8 mouse cellular contexts compared by ENCODE assay signal in the genomic region with DNA sequence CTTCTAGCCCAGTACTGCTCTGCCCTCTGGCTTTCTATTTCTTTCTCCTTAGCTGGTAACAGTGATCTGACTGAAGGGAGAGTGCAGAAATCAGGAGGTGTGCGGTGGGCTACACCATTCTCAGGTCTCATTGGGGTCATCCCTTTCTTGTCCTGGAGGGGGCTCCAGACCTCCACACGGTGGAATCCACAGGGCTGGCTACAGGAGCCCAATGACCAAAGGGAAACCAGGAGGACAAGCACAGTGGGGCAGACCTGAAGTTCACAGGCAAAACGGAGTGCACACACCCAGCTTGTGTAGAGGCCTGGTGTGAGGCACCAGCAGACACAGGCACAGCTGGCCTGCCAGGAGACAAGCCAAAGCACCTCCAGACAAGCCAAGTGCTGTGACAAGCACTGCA. TPM values are rescaled to one million over a fixed set of nuclear protein-coding genes. Genes with fewer than 3 reads are reported as not detected.
DNase-seq lines count a peak whose midpoint lies in the region; ATAC-seq and TF ChIP-seq lines count a peak whose summit lies in the region.

No protein-coding gene starts in this region.

- H3K4me2 ChIP-seq in hindbrain, postnatal 0 days (ENCODE audit: low read depth, low read length) = no peak overlapping the region
- H3K4me2 ChIP-seq in liver, embryonic 12.5 days = no peak overlapping the region
- no peak overlapping the region for H3K4me2 ChIP-seq in neural tube, embryonic 13.5 days

- H3K27ac ChIP-seq in hindbrain, postnatal 0 days = no peak overlapping the region
- H3K27ac ChIP-seq in liver, embryonic 12.5 days = 0 out of 2 replicates have a peak overlapping the region, but pooled peaks have one; percentile 10
- no peak overlapping the region for H3K27ac ChIP-seq in neural tube, embryonic 13.5 days (replicated peaks)

- H3K4me3 ChIP-seq in hindbrain, postnatal 0 days (ENCODE audit: low read length) = no peak overlapping the region
- no peak overlapping the region for H3K4me3 ChIP-seq in liver, embryonic 12.5 days
- H3K4me3 ChIP-seq in neural tube, embryonic 13.5 days = no peak overlapping the region

- H3K9me3 ChIP-seq in hindbrain, postnatal 0 days (ENCODE audit: low read length) = no peaks in the 10 kb centered on the region
- H3K9me3 ChIP-seq in liver, embryonic 12.5 days (replicated peaks) = no peaks in the 10 kb centered on the region
- no peaks in the 10 kb centered on the region for H3K9me3 ChIP-seq in neural tube, embryonic 13.5 days

- no peak overlapping the region for H3K9ac ChIP-seq in hindbrain, postnatal 0 days (replicated peaks; ENCODE audit: low read length)
- H3K9ac ChIP-seq in liver, embryonic 12.5 days = no peak overlapping the region
- no peak overlapping the region for H3K9ac ChIP-seq in neural tube, embryonic 13.5 days

- peak; percentile 85 for ATAC-seq in hindbrain, postnatal 0 days
- ATAC-seq in liver, embryonic 12.5 days = no peak
- ATAC-seq in neural tube, embryonic 13.5 days (ENCODE audit: low read depth) = peak; percentile 72
- no peak for ATAC-seq in monocyte, adult 5-6 weeks (replicated peaks; ENCODE audit: insufficient number of reproducible peaks, low FRiP score, low TSS enrichment, poor library complexity, severe bottlenecking)

- peak; percentile 91 for TF ChIP-seq CTCF in hindbrain, postnatal 0 days (IDR thresholded peaks at IDR 0.05; ENCODE audit: low read depth)

- H3K4me1 ChIP-seq in hindbrain, postnatal 0 days (ENCODE audit: insufficient read depth, low read length) = no peaks in the 10 kb centered on the region
- H3K4me1 ChIP-seq in liver, embryonic 12.5 days = peaks cover 8% of the 10 kb centered on the region; the same call in 1 of the 2 replicates
- no peaks in the 10 kb centered on the region for H3K4me1 ChIP-seq in neural tube, embryonic 13.5 days (replicated peaks)

- H3K27me3 ChIP-seq in hindbrain, postnatal 0 days (ENCODE audit: insufficient read depth, low read length) = no peaks in the 10 kb centered on the region
- H3K27me3 ChIP-seq in liver, embryonic 12.5 days (replicated peaks) = no peaks in the 10 kb centered on the region
- no peaks in the 10 kb centered on the region for H3K27me3 ChIP-seq in neural tube, embryonic 13.5 days

- intact Hi-C loops in gastrocnemius, postnatal 36 days (cut with DNase I) = loop anchor here (2.0 kb wide), 1 partner anchor 90 kb away; no protein-coding TSS in a partner anchor

- WGBS in hindbrain, postnatal 0 days = 16% methylated on average over 3 of the region's 3 CpGs
- WGBS in liver, embryonic 12.5 days (ENCODE audit: insufficient replicate concordance) = 34% methylated on average over 3 of the region's 3 CpGs
- WGBS in neural tube, embryonic 13.5 days = 17% methylated on average over 3 of the region's 3 CpGs

- peak; percentile 41 for DNase-seq in thymus, postnatal 4 days
- no peak for DNase-seq in thymus, adult 18-20 months
- peak; percentile 56 to 64 for DNase-seq in cerebellum, postnatal 36 days
- DNase-seq in gastrocnemius, postnatal 36 days = peak; percentile 58 to 63
- peak; percentile 81 for DNase-seq in hindbrain, postnatal 0 days (ENCODE audit: low spot score)

- peaks cover 26% of the 10 kb centered on the region; the same call in 1 of the 2 replicates for H3K36me3 ChIP-seq in hindbrain, postnatal 0 days (ENCODE audit: insufficient read depth, low read length)
- peaks cover 76% of the 10 kb centered on the region for H3K36me3 ChIP-seq in liver, embryonic 12.5 days
- peaks cover 51% of the 10 kb centered on the region for H3K36me3 ChIP-seq in neural tube, embryonic 13.5 days

RNA-seq across cellular contexts. Expression of gene Rpl27a, which starts 9.4 kb away (rescaled TPM):
- 10 to 100 TPM; 63.3 to 79.1 TPM for total RNA-seq in gastrocnemius, postnatal 36 days (2021)
- 337 and 346 TPM in 2 replicates for total RNA-seq in hindbrain, postnatal 0 days (2014; rRNA removed)
- 100 and 104 TPM in 2 replicates for polyA plus RNA-seq in hindbrain, postnatal 0 days (2015; fragmentation: Nextera tagmentation; extraction: Ambion mirVana)
- polyA plus RNA-seq in liver, embryonic 12.5 days (2016; fragmentation: Nextera tagmentation; extraction: Ambion mirVana) = 122 and 125 TPM in 2 replicates
- 80.7 and 91.7 TPM in 2 replicates for polyA plus RNA-seq in neural tube, embryonic 13.5 days (2015; fragmentation: Nextera tagmentation; extraction: Ambion mirVana)
- 372 to 417 TPM (median 387 TPM) in 3 replicates for total RNA-seq in monocyte, adult 5-6 weeks (2017)

RNA-seq across cellular contexts. Expression of gene Trim66, which starts 20.4 kb away (rescaled TPM):
- under 1 TPM; 0.07 to 0.18 TPM for total RNA-seq in gastrocnemius, postnatal 36 days (2021)
- 2.9 and 4.5 TPM in 2 replicates for total RNA-seq in hindbrain, postnatal 0 days (2014; rRNA removed)
- polyA plus RNA-seq in hindbrain, postnatal 0 days (2015; fragmentation: Nextera tagmentation; extraction: Ambion mirVana) = 0.61 and 0.73 TPM in 2 replicates
- 0.04 TPM in 1 of 2 replicates, not detected in the other for polyA plus RNA-seq in liver, embryonic 12.5 days (2016; fragmentation: Nextera tagmentation; extraction: Ambion mirVana)
- polyA plus RNA-seq in neural tube, embryonic 13.5 days (2015; fragmentation: Nextera tagmentation; extraction: Ambion mirVana) = 0.11 and 0.26 TPM in 2 replicates
- under 0.01 to 0.19 TPM in 2 of 3 replicates, not detected in the other for total RNA-seq in monocyte, adult 5-6 weeks (2017)

Comparison
In these comparisons a context has a peak if more than half of its experiments do, and no peak if none do; other contexts are left out.
1. DNase-seq: peak in thymus, postnatal 4 days (single experiment), cerebellum, postnatal 36 days (2 of 2), gastrocnemius, postnatal 36 days (2 of 2) and hindbrain, postnatal 0 days (single experiment); none in thymus, adult 18-20 months (0 of 2).
2. ATAC-seq: peak in hindbrain, postnatal 0 days (single experiment) and neural tube, embryonic 13.5 days (single experiment); none in liver, embryonic 12.5 days (single experiment) and monocyte, adult 5-6 weeks (single experiment).